Mouse (Mus musculus): ENCODE measurements around the gene H2-Q1.

DNA sequence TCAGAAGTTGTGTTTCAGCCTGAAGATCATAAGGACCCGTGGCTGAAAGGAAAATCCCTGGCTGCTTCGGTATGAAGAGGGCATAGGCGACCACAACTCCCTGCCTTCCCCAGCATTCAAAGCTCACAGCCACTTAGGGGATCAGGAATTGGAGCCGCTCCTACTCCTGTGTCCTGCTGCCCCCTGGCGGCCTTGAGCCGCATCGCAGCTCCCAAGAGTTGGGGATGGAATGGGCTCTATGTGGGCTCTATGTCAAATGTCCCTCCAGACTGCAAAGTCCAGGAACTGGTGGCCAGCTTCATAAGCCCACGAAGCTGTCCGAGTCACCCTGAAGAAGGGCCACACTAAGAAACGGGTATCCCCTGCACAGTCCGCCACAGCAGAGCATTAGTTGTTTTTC, 45.4 kb upstream of the H2-Q1 start:
- TF ChIP-seq CTCF (IDR thresholded peaks at IDR 0.05; ENCODE audit: control insufficient read depth, insufficient read depth, insufficient read length) (no peak), MAX (IDR thresholded peaks at IDR 0.05) (no peak), MYOD1 (IDR thresholded peaks at IDR 0.05; ENCODE audit: control insufficient read depth, insufficient read length, low read depth) (no peak), FOSL1 (IDR thresholded peaks at IDR 0.05; ENCODE audit: insufficient read depth, low read length, poor library complexity, severe bottlenecking) (no peak), MYOG (IDR thresholded peaks at IDR 0.05; ENCODE audit: control insufficient read depth, extremely low read depth, insufficient read length) (no peak)

Data from C2C12 (cell line).